Comparison of ENCODE assay signal across 8 mouse cellular contexts in genomic region chr17:78521361-78522153, GRCm38 (mm10). TPM values are rescaled to one million over a fixed set of nuclear protein-coding genes. Genes with fewer than 3 reads are reported as not detected.
DNase-seq lines count a peak whose midpoint lies in the region; ATAC-seq lines count a peak whose summit lies in the region.
"Had no signal": no experiment of that assay in that cellular context is flagged by ENCODE, and none has a peak within 500 bp of the region (broad histone marks: within the 10 kb centered on the region; RNA-seq: fewer than 3 reads in every experiment).

No protein-coding gene starts in this region.

- 38% methylated on average over 10 of the region's 10 CpGs for WGBS in forebrain, embryonic 12.5 days
- 24% methylated on average over 10 of the region's 10 CpGs for WGBS in midbrain, embryonic 15.5 days
- 46% methylated on average over 10 of the region's 10 CpGs for WGBS in intestine, embryonic 15.5 days

- H3K27ac ChIP-seq in forebrain, embryonic 12.5 days = peak overlapping the region; percentile 56; the same call in 1 of the 2 replicates
- peak overlapping the region; percentile 46; the same call in 1 of the 2 replicates for H3K27ac ChIP-seq in midbrain, embryonic 15.5 days
- no peak overlapping the region for H3K27ac ChIP-seq in intestine, embryonic 15.5 days

- no peak overlapping the region for H3K4me2 ChIP-seq in forebrain, embryonic 12.5 days
- no peak overlapping the region for H3K4me2 ChIP-seq in midbrain, embryonic 15.5 days
- no peak overlapping the region for H3K4me2 ChIP-seq in intestine, embryonic 15.5 days (replicated peaks)

- ATAC-seq in forebrain, embryonic 12.5 days (ENCODE audit: low FRiP score) = peak; percentile 53
- peak; percentile 84 for ATAC-seq in midbrain, embryonic 15.5 days (replicated peaks)
- no peak for ATAC-seq in intestine, embryonic 15.5 days

- DNase-seq in embryo, embryonic 11 days = peak; percentile 34
- peak; percentile 51 to 52 for DNase-seq in heart, postnatal 14 days
- no peak for DNase-seq in layer of hippocampus, postnatal 14 days (ENCODE audit: low spot score in 2 of 2)
- no peak for DNase-seq in layer of hippocampus, adult 9-10 months (ENCODE audit: low spot score)
- DNase-seq: right cerebral cortex, postnatal 25 days had no signal

- H3K4me3 ChIP-seq in forebrain, embryonic 12.5 days (replicated peaks) = no peak overlapping the region
- no peak overlapping the region for H3K4me3 ChIP-seq in midbrain, embryonic 15.5 days
- H3K4me3 ChIP-seq in intestine, embryonic 15.5 days (replicated peaks) = no peak overlapping the region

- peaks cover 13% of the 10 kb centered on the region for H3K4me1 ChIP-seq in forebrain, embryonic 12.5 days
- peaks cover 2% of the 10 kb centered on the region; the same call in 1 of the 2 replicates for H3K4me1 ChIP-seq in midbrain, embryonic 15.5 days
- no peaks in the 10 kb centered on the region for H3K4me1 ChIP-seq in intestine, embryonic 15.5 days (replicated peaks)

- H3K9ac ChIP-seq in forebrain, embryonic 12.5 days = no peak overlapping the region
- H3K9ac ChIP-seq in midbrain, embryonic 15.5 days = no peak overlapping the region
- H3K9ac ChIP-seq in intestine, embryonic 15.5 days = no peak overlapping the region

- H3K36me3 ChIP-seq in forebrain, embryonic 12.5 days (replicated peaks) = no peaks in the 10 kb centered on the region
- no peaks in the 10 kb centered on the region for H3K36me3 ChIP-seq in midbrain, embryonic 15.5 days (replicated peaks)
- H3K36me3 ChIP-seq in intestine, embryonic 15.5 days = no peaks in the 10 kb centered on the region

- no peaks in the 10 kb centered on the region for H3K27me3 ChIP-seq in forebrain, embryonic 12.5 days
- H3K27me3 ChIP-seq in midbrain, embryonic 15.5 days (replicated peaks) = no peaks in the 10 kb centered on the region
- no peaks in the 10 kb centered on the region for H3K27me3 ChIP-seq in intestine, embryonic 15.5 days (replicated peaks)

- H3K9me3 ChIP-seq in forebrain, embryonic 12.5 days = no peaks in the 10 kb centered on the region
- H3K9me3 ChIP-seq in midbrain, embryonic 15.5 days = no peaks in the 10 kb centered on the region
- no peaks in the 10 kb centered on the region for H3K9me3 ChIP-seq in intestine, embryonic 15.5 days

- intact Hi-C loops in heart, postnatal 14 days (cut with DNase I) = no loop called here

RNA-seq across cellular contexts. Expression of gene Vit, which starts 13.7 kb away (rescaled TPM):
- polyA plus RNA-seq in forebrain, embryonic 12.5 days (2016; fragmentation: Nextera tagmentation; extraction: Ambion mirVana) = 11.6 TPM in 2 replicates
- total RNA-seq in heart, postnatal 14 days (2021) = 1 to 10 TPM; 1.3 to 1.5 TPM
- 10.0 and 11.6 TPM in 2 replicates for polyA plus RNA-seq in midbrain, embryonic 15.5 days (2015; fragmentation: Nextera tagmentation; extraction: Ambion mirVana)
- total RNA-seq in layer of hippocampus, postnatal 14 days (2021) = 10 to 100 TPM in 1 of 2 experiments, 1 to 10 TPM in 1; 8.0 to 10.2 TPM
- 0.14 and 0.27 TPM in 2 replicates for polyA plus RNA-seq in intestine, embryonic 15.5 days (2015; fragmentation: Nextera tagmentation; extraction: Ambion mirVana)

Comparison
In these comparisons a context has a peak if more than half of its experiments do, and no peak if none do; other contexts are left out.
1. DNase-seq: peak in embryo, embryonic 11 days (single experiment) and heart, postnatal 14 days (2 of 2); none in layer of hippocampus, postnatal 14 days (0 of 2) and layer of hippocampus, adult 9-10 months (single experiment).